Mouse (Mus musculus) lung, postnatal 0 days (tissue): ENCODE data around the gene Ccnj. TPM values are rescaled to one million over a fixed set of nuclear protein-coding genes. Genes with fewer than 3 reads are reported as not detected.

Experiments
- ATAC-seq: fragments of 200-750 bp; cut with Nextera tagmentation; 2 replicates; pipeline ENCODE4 v1.8.0; 2017; ENCODE audit warnings: moderate library complexity
- DNase-seq: peaks from one replicate; pipeline ENCODE4 v3.0.0-alpha.2; 2016; ENCODE audit warnings: low spot score
- H3K27ac ChIP-seq: fragments of 300-500 bp; sonication (generic); 2 replicates; pipeline ENCODE4 v1.5.1; 2014; ENCODE audit warnings: antibody characterized with exemption, mild to moderate bottlenecking, low read length, mixed read lengths
- H3K27me3 ChIP-seq: fragments of 300-500 bp; sonication (generic); replicated peaks from 2 replicates; pipeline ENCODE4 v1.6.1; 2014; ENCODE audit warnings: low read length, mixed read lengths; ENCODE audit not compliant: insufficient read depth
- H3K36me3 ChIP-seq: fragments of 300-500 bp; sonication (generic); 2 replicates; pipeline ENCODE4 v1.6.1; 2014; ENCODE audit warnings: low read length, mixed read lengths; ENCODE audit not compliant: insufficient read depth
- H3K4me1 ChIP-seq: fragments of 300-500 bp; sonication (generic); 2 replicates; pipeline ENCODE4 v1.6.1; 2014; ENCODE audit warnings: antibody characterized with exemption, low read depth, low read length, mixed read lengths; ENCODE audit not compliant: insufficient read depth
- H3K4me2 ChIP-seq: fragments of 300-500 bp; sonication (generic); replicated peaks from 2 replicates; pipeline ENCODE4 v1.6.1; 2014; ENCODE audit warnings: low read depth, mild to moderate bottlenecking, low read length, moderate library complexity, mixed read lengths
- H3K4me3 ChIP-seq: fragments of 300-500 bp; sonication (generic); 2 replicates; pipeline ENCODE4 v1.5.1; 2014; ENCODE audit warnings: low read depth, low read length
- H3K9ac ChIP-seq: fragments of 300-500 bp; sonication (generic); replicated peaks from 2 replicates; pipeline ENCODE4 v1.6.1; 2014; ENCODE audit warnings: low read depth, mild to moderate bottlenecking
- H3K9me3 ChIP-seq: fragments of 300-500 bp; sonication (generic); 2 replicates; pipeline ENCODE4 v1.6.1; 2016; ENCODE audit warnings: low read length, mixed read lengths
- CTCF ChIP-seq: IDR thresholded peaks from 2 replicates; pipeline ENCODE4 v1.5.1; 2016; ENCODE audit warnings: antibody characterized with exemption, mild to moderate bottlenecking
- EP300 ChIP-seq: IDR thresholded peaks from 2 replicates; pipeline ENCODE4 v1.6.1; 2016; ENCODE audit warnings: antibody characterized with exemption, mild to moderate bottlenecking, control low read depth
- WGBS: fragments of 180-500 bp; shearing (Covaris S2); extraction: QIAGEN DNeasy Blood & Tissue Kit; methylation state at CpG from one replicate; pipeline ENCODE4 v1.1.7; 2014; 5-methylcytosine and 5-hydroxymethylcytosine counted together
- polyA plus RNA-seq: library from polyadenylated mRNA; unstranded; fragments of >200 nt; fragmentation: Nextera tagmentation; extraction: Ambion mirVana; gene quantifications from 2 replicates; pipeline ENCODE4 v1.2.1, GENCODE M21; 2015

Ccnj gene
- polyA plus RNA-seq, 1 experiment from 2014 or later: 12.7 TPM

- DNase-seq (no peak), ATAC-seq (no peak)
- Histone ChIP-seq H3K4me2 (no peak overlapping the region), H3K36me3 (no peaks in the 10 kb centered on the region), H3K9me3 (no peaks in the 10 kb centered on the region), H3K27ac (no peak overlapping the region), H3K4me3 (no peak overlapping the region), H3K9ac (no peak overlapping the region), H3K4me1 (no peaks in the 10 kb centered on the region), H3K27me3 (no peaks in the 10 kb centered on the region)
- WGBS: 50% methylated on average over 3 of the region's 3 CpGs
- TF ChIP-seq EP300 (no peak), CTCF (no peak)
Measured at GRCm38 (mm10) chr19:40812778-40813177, 18.3 kb upstream of the Ccnj start.

- Histone ChIP-seq H3K9me3 (no peaks in the 10 kb centered on the region), H3K4me1 (no peaks in the 10 kb centered on the region), H3K27ac (no peak overlapping the region), H3K9ac (no peak overlapping the region), H3K4me2 (no peak overlapping the region), H3K4me3 (no peak overlapping the region), H3K36me3 (no peaks in the 10 kb centered on the region), H3K27me3 (no peaks in the 10 kb centered on the region)
- DNase-seq (no peak), ATAC-seq (peak; percentile 30; the same call in 1 of the 2 replicates)
- no peak for TF ChIP-seq EP300
- no peak for TF ChIP-seq CTCF
- WGBS: 57% methylated on average over 14 of the region's 14 CpGs
Measured at GRCm38 (mm10) chr19:40813385-40813784, 17.7 kb upstream of the Ccnj start.

- Histone ChIP-seq H3K27me3 (no peaks in the 10 kb centered on the region), H3K36me3 (no peaks in the 10 kb centered on the region), H3K4me2 (no peak overlapping the region), H3K27ac (no peak overlapping the region), H3K9ac (no peak overlapping the region), H3K4me1 (no peaks in the 10 kb centered on the region), H3K9me3 (no peaks in the 10 kb centered on the region), H3K4me3 (no peak overlapping the region)
- 40% methylated on average over 7 of the region's 7 CpGs for WGBS
- peak; percentile 61 for TF ChIP-seq EP300
- no peak for TF ChIP-seq CTCF
- DNase-seq (peak; percentile 78), ATAC-seq (peak; percentile 69)
Measured at GRCm38 (mm10) chr19:40815645-40816183, 15.4 kb upstream of the Ccnj start.

GRCm38 (mm10) chr19:40817901-40818532 is 13.1 kb upstream of the Ccnj start:
- Histone ChIP-seq H3K9me3 (no peaks in the 10 kb centered on the region), H3K4me3 (no peak overlapping the region), H3K9ac (no peak overlapping the region), H3K27ac (no peak overlapping the region), H3K4me2 (no peak overlapping the region), H3K27me3 (no peaks in the 10 kb centered on the region), H3K4me1 (no peaks in the 10 kb centered on the region), H3K36me3 (no peaks in the 10 kb centered on the region)
- ATAC-seq (no peak), DNase-seq (no peak)
- TF ChIP-seq EP300: no peak
- TF ChIP-seq CTCF: no peak
- 76% methylated on average over 6 of the region's 6 CpGs for whole genome bisulfite sequencing

GRCm38 (mm10) chr19:40818764-40819163 is 12.3 kb upstream of the Ccnj start:
- H3K4me2 ChIP-seq: no peak overlapping the region
- ATAC-seq (no peak), DNase-seq (peak; percentile 27)
- no peak overlapping the region for H3K4me3 ChIP-seq
- no peaks in the 10 kb centered on the region for H3K36me3 ChIP-seq
- 22% methylated on average over 7 of the region's 7 CpGs for WGBS
- peak; percentile 39; the same call in 1 of the 2 replicates for TF ChIP-seq CTCF
- no peak for TF ChIP-seq EP300
- H3K9ac ChIP-seq: no peak overlapping the region
- no peaks in the 10 kb centered on the region for H3K9me3 ChIP-seq
- no peak overlapping the region for H3K27ac ChIP-seq
- H3K27me3 ChIP-seq: no peaks in the 10 kb centered on the region
- no peaks in the 10 kb centered on the region for H3K4me1 ChIP-seq

GRCm38 (mm10) chr19:40821306-40821825 is 9.7 kb upstream of the Ccnj start:
- ATAC-seq: no peak

More at GRCm38 (mm10) chr19:40821306-40821825, 9.7 kb upstream of the Ccnj start:
- Histone ChIP-seq H3K4me2 (no peak overlapping the region), H3K9ac (no peak overlapping the region), H3K27me3 (no peaks in the 10 kb centered on the region), H3K4me1 (no peaks in the 10 kb centered on the region), H3K36me3 (no peaks in the 10 kb centered on the region), H3K9me3 (no peaks in the 10 kb centered on the region), H3K27ac (no peak overlapping the region), H3K4me3 (no peak overlapping the region)
- no peak for DNase-seq
- 59% methylated on average over 4 of the region's 4 CpGs for WGBS
- no peak for TF ChIP-seq CTCF
- no peak for TF ChIP-seq EP300
